Mouse (Mus musculus): Measurements from ENCODE around the gene Sfxn3. TPM values are rescaled to one million over a fixed set of nuclear protein-coding genes. Genes with fewer than 3 reads are reported as not detected.

The Sfxn3 gene
- 6.3 and 6.9 TPM in 2 replicates for polyA plus RNA-seq (2016; fragmentation: Nextera tagmentation; extraction: Ambion mirVana)

- Histone ChIP-seq H3K4me1 (peaks cover 29% of the 10 kb centered on the region), H3K36me3 (replicated peaks) (no peaks in the 10 kb centered on the region; the same call in 1 of the 2 replicates), H3K27me3 (ENCODE audit: poor library complexity, severe bottlenecking) (peaks cover 67% of the 10 kb centered on the region), H3K9me3 (no peaks in the 10 kb centered on the region), H3K4me3 (peak within 1 kb of the TSS; percentile 65), H3K27ac (peak within 1 kb of the TSS; percentile 87)
- under 1% methylated on average over 26 of the region's 26 CpGs for WGBS
- DNase-seq (ENCODE audit: extremely low spot score, low spot score): peak; percentile 78
These were observed at the start of gene Sfxn3 for GRCm38 (mm10) chr19:45047417-45047934. Gene Sfxn3 (plus strand): TSS chr19:45047503.

GRCm38 (mm10) chr19:44997786-44998185 is 49.5 kb upstream of the Sfxn3 start:
- Histone ChIP-seq H3K27ac (no peak overlapping the region), H3K4me3 (no peak overlapping the region), H3K27me3 (ENCODE audit: poor library complexity, severe bottlenecking) (no peaks in the 10 kb centered on the region), H3K36me3 (replicated peaks) (peaks cover 64% of the 10 kb centered on the region), H3K4me1 (peaks cover 22% of the 10 kb centered on the region), H3K9me3 (no peaks in the 10 kb centered on the region)
- 82% methylated on average over 11 of the region's 11 CpGs for WGBS
- no peak for DNase-seq (ENCODE audit: extremely low spot score, low spot score)

- H3K4me1 ChIP-seq: peaks cover 21% of the 10 kb centered on the region
- 91% methylated on average over 8 of the region's 8 CpGs for WGBS
- no peak for DNase-seq (ENCODE audit: extremely low spot score, low spot score)
- H3K9me3 ChIP-seq: no peaks in the 10 kb centered on the region
- H3K27ac ChIP-seq: no peak overlapping the region
- H3K36me3 ChIP-seq (replicated peaks): peaks cover 79% of the 10 kb centered on the region
- no peaks in the 10 kb centered on the region for H3K27me3 ChIP-seq (ENCODE audit: poor library complexity, severe bottlenecking)
- no peak overlapping the region for H3K4me3 ChIP-seq
These were observed 47.7 kb upstream of the Sfxn3 start for GRCm38 (mm10) chr19:44999647-45000046.

GRCm38 (mm10) chr19:45002301-45002700 is 45.0 kb upstream of the Sfxn3 start:
- no peak for DNase-seq (ENCODE audit: extremely low spot score, low spot score)
- Histone ChIP-seq H3K4me3 (no peak overlapping the region), H3K4me1 (peaks cover 41% of the 10 kb centered on the region), H3K27me3 (ENCODE audit: poor library complexity, severe bottlenecking) (no peaks in the 10 kb centered on the region), H3K9me3 (no peaks in the 10 kb centered on the region), H3K36me3 (replicated peaks) (peaks cover 76% of the 10 kb centered on the region), H3K27ac (no peak overlapping the region)
- 83% methylated on average over 3 of the region's 3 CpGs for WGBS

- no peak for DNase-seq (ENCODE audit: extremely low spot score, low spot score)
- H3K27me3 ChIP-seq (ENCODE audit: poor library complexity, severe bottlenecking): no peaks in the 10 kb centered on the region
- H3K36me3 ChIP-seq (replicated peaks): peaks cover 76% of the 10 kb centered on the region
- H3K9me3 ChIP-seq: no peaks in the 10 kb centered on the region; the same call in 1 of the 2 replicates
- no peak overlapping the region for H3K27ac ChIP-seq
- WGBS: 89% methylated on average over 7 of the region's 7 CpGs
- H3K4me3 ChIP-seq: no peak overlapping the region
- H3K4me1 ChIP-seq: peaks cover 41% of the 10 kb centered on the region
These were observed 43.4 kb upstream of the Sfxn3 start for GRCm38 (mm10) chr19:45003740-45004516.

- peak within 1 kb of the TSS; percentile 88 for H3K27ac ChIP-seq
- peaks cover 76% of the 10 kb centered on the region for H3K36me3 ChIP-seq (replicated peaks)
- WGBS: 12% methylated on average over 16 of the region's 16 CpGs
- peak within 1 kb of the TSS; percentile 73 for H3K4me3 ChIP-seq
- peaks cover 44% of the 10 kb centered on the region for H3K4me1 ChIP-seq
- no peaks in the 10 kb centered on the region; the same call in 1 of the 2 replicates for H3K9me3 ChIP-seq
- H3K27me3 ChIP-seq (ENCODE audit: poor library complexity, severe bottlenecking): no peaks in the 10 kb centered on the region
- DNase-seq (ENCODE audit: extremely low spot score, low spot score): no peak
These were observed 41.9 kb upstream of the Sfxn3 start, which contains the start of gene Twnk for GRCm38 (mm10) chr19:45005444-45005843. Gene Twnk (plus strand): TSS chr19:45005663.

- peak within 1 kb of the TSS; percentile 88 for H3K27ac ChIP-seq
- H3K9me3 ChIP-seq: no peaks in the 10 kb centered on the region; the same call in 1 of the 2 replicates
- DNase-seq (ENCODE audit: extremely low spot score, low spot score): peak; percentile 95
- no peaks in the 10 kb centered on the region for H3K27me3 ChIP-seq (ENCODE audit: poor library complexity, severe bottlenecking)
- H3K36me3 ChIP-seq (replicated peaks): peaks cover 76% of the 10 kb centered on the region
- peaks cover 44% of the 10 kb centered on the region for H3K4me1 ChIP-seq
- H3K4me3 ChIP-seq: peak within 1 kb of the TSS; percentile 73
- under 1% methylated on average over 82 of the region's 82 CpGs for WGBS
These were observed 41.2 kb upstream of the Sfxn3 start, which contains the start of gene Mrpl43 for GRCm38 (mm10) chr19:45005957-45006712. Gene Mrpl43 (minus strand): TSS chr19:45006442.

GRCm38 (mm10) chr19:45007021-45007420 is 40.3 kb upstream of the Sfxn3 start:
- Histone ChIP-seq H3K4me3 (peak overlapping the region; percentile 73), H3K4me1 (peaks cover 35% of the 10 kb centered on the region), H3K36me3 (replicated peaks) (peaks cover 76% of the 10 kb centered on the region), H3K9me3 (no peaks in the 10 kb centered on the region; the same call in 1 of the 2 replicates), H3K27me3 (ENCODE audit: poor library complexity, severe bottlenecking) (no peaks in the 10 kb centered on the region), H3K27ac (peak overlapping the region; percentile 88)
- 55% methylated on average over 17 of the region's 17 CpGs for WGBS
- DNase-seq (ENCODE audit: extremely low spot score, low spot score): no peak

- Histone ChIP-seq H3K27me3 (ENCODE audit: poor library complexity, severe bottlenecking) (no peaks in the 10 kb centered on the region), H3K4me3 (peak overlapping the region; percentile 73), H3K4me1 (peaks cover 36% of the 10 kb centered on the region), H3K9me3 (no peaks in the 10 kb centered on the region; the same call in 1 of the 2 replicates), H3K36me3 (replicated peaks) (peaks cover 76% of the 10 kb centered on the region), H3K27ac (0 out of 2 replicates have a peak overlapping the region, but pooled peaks have one; percentile 88)
- 94% methylated on average over 20 of the region's 20 CpGs for WGBS
- no peak for DNase-seq (ENCODE audit: extremely low spot score, low spot score)
These were observed 39.7 kb upstream of the Sfxn3 start for GRCm38 (mm10) chr19:45007425-45008191.

- Histone ChIP-seq H3K27ac (no peak overlapping the region), H3K9me3 (no peaks in the 10 kb centered on the region; the same call in 1 of the 2 replicates), H3K4me3 (no peak overlapping the region), H3K36me3 (replicated peaks) (peaks cover 59% of the 10 kb centered on the region), H3K27me3 (ENCODE audit: poor library complexity, severe bottlenecking) (no peaks in the 10 kb centered on the region), H3K4me1 (peaks cover 57% of the 10 kb centered on the region)
- 94% methylated on average over 4 of the region's 4 CpGs for WGBS
- no peak for DNase-seq (ENCODE audit: extremely low spot score, low spot score)
These were observed 36.7 kb upstream of the Sfxn3 start for GRCm38 (mm10) chr19:45010646-45011045.

GRCm38 (mm10) chr19:45012219-45012618 is 35.1 kb upstream of the Sfxn3 start:
- Histone ChIP-seq H3K36me3 (replicated peaks) (peaks cover 58% of the 10 kb centered on the region), H3K27me3 (ENCODE audit: poor library complexity, severe bottlenecking) (no peaks in the 10 kb centered on the region), H3K27ac (0 out of 2 replicates have a peak overlapping the region, but pooled peaks have one; percentile 13), H3K4me3 (no peak overlapping the region), H3K4me1 (peaks cover 62% of the 10 kb centered on the region), H3K9me3 (no peaks in the 10 kb centered on the region; the same call in 1 of the 2 replicates)
- no peak for DNase-seq (ENCODE audit: extremely low spot score, low spot score)
- WGBS: 80% methylated on average over 8 of the region's 8 CpGs

- no peak for DNase-seq (ENCODE audit: extremely low spot score, low spot score)
- H3K4me3 ChIP-seq: no peak overlapping the region
- 0 out of 2 replicates have a peak overlapping the region, but pooled peaks have one; percentile 13 for H3K27ac ChIP-seq
- H3K27me3 ChIP-seq (ENCODE audit: poor library complexity, severe bottlenecking): no peaks in the 10 kb centered on the region
- no peaks in the 10 kb centered on the region; the same call in 1 of the 2 replicates for H3K9me3 ChIP-seq
- 38% methylated on average over 6 of the region's 6 CpGs for WGBS
- H3K4me1 ChIP-seq: peaks cover 60% of the 10 kb centered on the region
- peaks cover 54% of the 10 kb centered on the region for H3K36me3 ChIP-seq (replicated peaks)
These were observed 34.7 kb upstream of the Sfxn3 start for GRCm38 (mm10) chr19:45012636-45013035.
